Mouse (Mus musculus) CD4-positive, CD25-positive, alpha-beta regulatory T cell, adult 4 months (primary cell): ENCODE measurements around the gene Gm10959. TPM values are rescaled to one million over a fixed set of nuclear protein-coding genes. Genes with fewer than 3 reads are reported as not detected.

ENCODE experiments used
- ATAC-seq: one replicate; pipeline ENCODE4 v1.8.0; 2017
- polyA plus RNA-seq, 2 experiments: library from polyadenylated mRNA; unstranded; fragments of 100-300 nt; shearing (Covaris generic); gene quantifications; one replicate each; pipeline ENCODE4 v1.2.1; 2017

The Gm10959 gene
- polyA plus RNA-seq, 2 experiments from 2014 or later, result not detected

GRCm38 (mm10) chr3:122888371-122888819, 30.8 kb downstream of the Gm10959 start:
- ATAC-seq, result no peak

- no peak for ATAC-seq
Measured at GRCm38 (mm10) chr3:122887505-122888301, 31.5 kb downstream of the Gm10959 start.

GRCm38 (mm10) chr3:122878705-122879315, 40.4 kb downstream of the Gm10959 start:
- no peak for ATAC-seq

GRCm38 (mm10) chr3:122877543-122877942, 41.6 kb downstream of the Gm10959 start:
- no peak for ATAC-seq

- ATAC-seq, result no peak
Measured at GRCm38 (mm10) chr3:122876870-122877269, 42.3 kb downstream of the Gm10959 start.

GRCm38 (mm10) chr3:122871596-122871995, 47.6 kb downstream of the Gm10959 start:
- ATAC-seq, result no peak

- no peak for ATAC-seq
Measured at GRCm38 (mm10) chr3:122868270-122868669, 50.9 kb downstream of the Gm10959 start.

GRCm38 (mm10) chr3:122865092-122865491, 54.1 kb downstream of the Gm10959 start:
- no peak for ATAC-seq

Other genes starting within 250 kb of the Gm10959 start
- under 1 TPM; 0.08 to 0.11 TPM for gene Pde5a, start 190.4 kb downstream of the Gm10959 start, polyA plus RNA-seq
- gene Fabp2, start 24.3 kb downstream of the Gm10959 start, polyA plus RNA-seq, result not detected
- 100 to 1,000 TPM in 1 of 2 experiments, 10 to 100 TPM in 1; 84.8 to 103 TPM for gene 1810037I17Rik, start 4.8 kb upstream of the Gm10959 start, polyA plus RNA-seq
- gene Usp53, start 65.2 kb upstream of the Gm10959 start, polyA plus RNA-seq, result 10 to 100 TPM; 14.9 to 18.4 TPM
- gene Myoz2, start 115.7 kb upstream of the Gm10959 start, polyA plus RNA-seq, result under 1 TPM in 1 of 2 experiments, not detected in 1; 0.13 TPM